Mouse (Mus musculus): ENCODE results near the gene Kcnma1.

DNA sequence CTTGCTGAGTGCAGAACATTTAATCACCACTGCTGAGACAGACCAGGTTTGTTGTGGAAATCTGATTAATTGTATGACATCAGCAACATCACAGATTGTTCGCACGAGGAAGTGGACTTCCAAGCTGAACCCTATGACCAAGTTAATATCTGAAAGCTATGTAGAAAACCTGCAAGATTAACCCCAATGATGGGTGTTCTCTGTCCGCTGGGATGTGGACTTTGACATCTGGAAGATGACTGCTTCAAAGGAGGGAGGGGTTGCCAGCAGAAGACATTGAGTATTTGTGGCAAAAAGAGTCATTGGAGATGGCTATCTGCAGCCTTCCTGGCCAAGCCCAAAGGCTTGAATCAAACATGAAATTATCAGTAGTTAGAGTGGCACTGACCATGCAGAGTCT is 480.9 kb downstream of the Kcnma1 start:
- no peak for TF ChIP-seq CTCF (IDR thresholded peaks at IDR 0.05; ENCODE audit: low read depth)
- no peak for TF ChIP-seq EP300 (IDR thresholded peaks at IDR 0.05; ENCODE audit: low read depth)
